Mouse (Mus musculus) liver, postnatal 0 days (tissue): ENCODE measurements around the gene Ros1.

Experiments
- CTCF ChIP-seq: sonication (generic); IDR thresholded peaks from 2 replicates; pipeline ENCODE4 v1.5.1; 2016; ENCODE audit warnings: antibody characterized with exemption, low read depth
- EP300 ChIP-seq: IDR thresholded peaks from 2 replicates; pipeline ENCODE4 v1.6.1; 2016; ENCODE audit warnings: antibody characterized with exemption, low read depth, mild to moderate bottlenecking

DNA sequence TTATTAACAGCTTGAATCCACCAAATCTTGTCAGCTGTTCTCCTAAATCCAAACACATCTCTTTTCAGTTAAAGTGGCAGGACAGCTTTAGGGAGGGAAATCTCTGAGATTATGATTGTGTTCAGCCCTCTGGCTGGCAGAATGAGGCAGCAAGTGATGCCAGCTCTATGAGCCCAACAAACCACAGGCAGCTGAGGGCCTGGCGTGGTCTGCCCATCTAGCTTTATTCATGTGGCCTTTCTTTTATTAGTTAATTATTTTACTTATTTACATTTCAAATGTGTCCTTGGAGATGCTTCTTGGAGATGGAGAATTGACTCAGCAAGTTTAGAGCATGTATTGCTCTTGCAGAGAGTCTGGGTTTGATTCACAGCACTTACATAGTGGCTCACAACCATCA is 176.6 kb downstream of the Ros1 start:
- TF ChIP-seq CTCF (no peak), EP300 (no peak)
